Mouse (Mus musculus) right cerebral cortex, adult 18-20 months (tissue): ENCODE measurements around the gene Rab27a.

Source experiments
- DNase-seq: peaks from one replicate; pipeline ENCODE4 v3.0.0; 2022; ENCODE audit warnings: mixed read lengths

Gene Rab27a

DNA sequence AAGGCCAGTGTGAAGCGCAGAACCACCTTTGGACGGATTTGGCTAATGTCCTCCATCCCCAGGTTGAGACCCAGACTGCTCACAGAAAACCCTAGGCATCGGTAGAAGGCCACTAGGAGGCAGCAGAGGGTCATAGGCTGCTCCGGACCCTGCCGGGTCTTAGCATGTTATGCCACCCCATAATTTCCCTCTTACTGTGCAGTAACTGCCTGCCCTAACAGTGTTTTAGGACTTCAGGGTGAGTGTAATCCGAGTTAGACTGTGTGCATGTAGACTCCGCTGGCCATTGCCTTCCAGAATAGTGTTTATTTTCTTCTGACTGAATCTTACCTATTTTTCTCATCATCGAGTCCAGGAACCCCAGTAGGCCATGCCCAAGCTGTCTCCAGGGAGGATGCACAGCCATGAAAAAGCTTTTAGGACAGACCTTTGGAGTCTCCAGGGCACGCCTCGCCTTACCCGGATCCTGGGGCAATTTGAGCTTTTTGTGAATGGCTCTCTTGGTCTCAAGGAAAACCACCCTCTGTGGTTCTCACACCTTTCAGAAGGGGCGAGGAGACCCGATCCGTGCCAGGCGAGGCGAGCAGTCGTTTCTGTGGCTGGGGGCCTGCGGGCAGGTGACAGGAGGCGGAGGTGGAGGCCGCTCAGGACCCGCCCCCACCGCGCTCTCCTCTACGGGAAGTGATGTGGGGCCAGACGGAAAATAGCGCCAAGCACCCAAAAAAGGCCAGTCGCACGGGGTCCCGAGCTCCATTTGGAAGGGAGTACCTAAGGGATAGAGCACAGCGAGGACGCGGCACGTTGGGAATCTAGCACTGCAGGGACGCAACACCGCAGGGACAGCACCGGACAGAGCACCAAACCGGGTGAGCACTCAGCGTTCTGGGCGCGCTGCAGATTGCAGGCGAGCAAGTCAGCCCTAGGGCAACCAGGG, at the start of gene Rab27a:
Gene Rab27a, plus strand, starts transcription at position 709 of the 934 bp plus-strand sequence.
- DNase-seq: peak; percentile 79

DNA sequence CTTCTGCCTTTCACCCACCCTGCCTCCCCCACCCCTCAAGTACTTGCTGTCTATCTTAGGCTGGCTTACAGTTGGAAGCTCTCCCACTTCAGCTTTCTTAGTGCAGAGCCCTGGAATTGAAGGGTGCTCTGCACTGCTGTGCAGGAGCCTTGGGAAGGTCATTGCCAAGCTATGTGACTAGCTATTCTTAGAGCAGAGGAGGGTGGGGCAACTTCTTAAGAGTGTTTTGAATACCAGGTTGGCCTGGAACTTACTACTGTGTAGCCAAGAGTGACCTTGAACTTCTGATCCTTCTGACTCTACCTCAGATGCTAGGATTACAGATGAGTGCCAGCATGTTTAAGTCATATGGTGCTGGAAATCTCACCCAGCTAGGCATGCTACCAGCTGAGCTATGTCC, 48.5 kb upstream of the Rab27a start:
- no peak for DNase-seq

DNA sequence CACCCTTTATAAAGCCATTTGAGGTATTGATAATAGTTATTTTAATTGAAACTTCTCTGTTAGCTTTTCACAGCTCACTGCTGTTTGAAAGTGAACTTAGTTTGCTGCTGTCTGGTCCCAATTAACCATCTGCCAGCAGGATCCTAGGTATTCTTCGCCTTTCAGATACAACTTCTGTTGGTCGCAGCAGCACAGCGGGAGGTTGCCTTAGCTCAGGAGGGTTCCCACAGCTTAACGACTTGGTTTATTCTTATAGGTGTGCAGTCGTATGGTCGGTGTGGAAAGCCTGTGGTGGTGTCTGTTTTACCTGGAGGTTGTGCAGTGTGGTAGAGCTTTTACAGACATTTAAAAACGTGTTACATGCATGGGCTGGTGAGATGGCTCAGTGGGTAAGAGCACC, 47.8 kb upstream of the Rab27a start:
- DNase-seq: no peak

DNA sequence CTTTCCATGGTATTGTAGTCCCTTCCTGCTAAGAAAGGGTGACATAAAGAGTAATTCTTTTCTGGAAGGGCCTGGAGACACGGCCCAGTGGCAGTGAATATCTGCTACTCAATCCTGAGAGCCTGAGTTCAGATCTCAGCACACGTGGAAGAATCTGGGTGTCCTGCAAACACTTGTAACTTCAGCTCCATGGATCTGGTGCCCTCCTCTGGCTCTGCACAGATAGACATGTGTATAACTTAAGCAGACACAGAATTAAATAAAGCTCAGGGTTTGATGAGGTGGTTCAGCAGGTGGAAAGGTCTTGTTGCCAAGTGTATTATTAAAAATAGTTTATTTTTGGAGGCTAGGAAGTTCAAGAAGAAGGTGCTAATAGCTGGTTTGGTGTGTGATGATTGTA, 44.2 kb upstream of the Rab27a start:
- DNase-seq: no peak

DNA sequence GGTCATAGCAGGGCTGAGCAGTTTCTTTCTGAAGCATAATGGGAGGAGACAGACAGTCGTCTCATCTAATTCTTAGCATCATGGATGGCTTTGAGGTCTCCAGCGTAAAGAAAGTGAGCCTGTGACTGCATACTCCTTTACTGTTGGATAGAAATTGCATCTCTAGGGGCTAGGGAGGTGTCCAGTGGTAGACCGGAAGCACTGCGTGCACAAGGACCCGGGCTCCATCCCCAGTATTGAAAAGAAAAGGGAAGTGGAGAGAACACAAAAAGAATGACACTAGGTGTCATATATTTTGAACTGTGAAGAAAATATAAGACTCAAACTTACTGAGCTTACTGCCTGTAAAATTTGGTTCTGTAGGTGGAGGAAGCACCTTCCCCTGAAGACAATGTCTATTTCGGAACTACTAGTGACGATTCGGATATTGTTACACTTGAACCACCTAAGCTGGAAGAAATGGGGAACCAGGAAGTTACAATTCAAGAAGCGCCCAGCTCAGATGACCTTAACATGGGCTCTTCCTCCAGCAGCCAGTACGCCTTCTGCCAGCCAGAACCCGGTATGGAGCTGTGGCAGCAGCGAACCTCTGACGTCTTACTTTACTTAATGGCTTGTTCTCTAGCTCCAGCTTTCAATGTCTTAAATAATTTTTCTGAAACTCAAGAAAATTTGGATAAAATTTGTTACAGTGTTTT, 43.2 kb upstream of the Rab27a start:
- DNase-seq: no peak

DNA sequence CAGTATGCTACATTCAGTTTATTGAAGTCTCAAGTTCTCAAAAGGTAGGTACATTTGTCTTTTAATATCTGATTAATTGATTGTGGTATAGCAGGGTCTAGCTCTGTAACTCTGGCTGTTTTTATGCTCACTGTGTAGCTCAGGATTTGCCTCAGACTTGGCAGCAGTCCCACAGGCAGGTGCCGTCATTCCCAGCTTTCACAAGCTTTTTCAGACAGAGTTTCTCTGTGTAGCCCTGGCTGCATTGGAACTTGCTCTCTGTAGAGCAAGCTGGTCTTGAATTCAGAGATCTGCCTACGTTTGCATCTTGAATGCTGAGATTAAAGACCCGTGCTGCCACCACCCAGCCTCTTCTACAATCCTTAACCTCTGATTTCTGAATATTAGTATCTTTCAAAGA, 42.5 kb upstream of the Rab27a start:
- no peak for DNase-seq

DNA sequence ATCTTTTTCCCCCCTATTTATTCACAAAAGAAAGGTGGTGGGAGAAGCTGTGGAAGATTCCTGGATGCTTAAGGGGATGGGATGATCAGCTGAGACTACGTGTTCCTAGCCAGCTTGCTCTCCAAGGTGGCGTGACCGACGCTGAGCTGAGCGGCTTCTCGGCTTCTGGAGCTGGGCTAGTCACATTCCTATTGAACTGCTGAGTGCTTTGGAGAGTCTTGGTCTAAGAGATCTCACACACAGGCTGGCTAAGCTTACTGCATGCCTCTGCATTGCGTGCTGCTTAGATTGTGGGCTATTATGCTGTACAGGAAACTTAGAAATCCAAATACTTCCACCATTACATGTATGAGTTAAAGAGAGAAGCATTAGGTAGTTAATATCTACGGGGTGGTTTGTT, 40.6 kb upstream of the Rab27a start:
- no peak for DNase-seq

DNA sequence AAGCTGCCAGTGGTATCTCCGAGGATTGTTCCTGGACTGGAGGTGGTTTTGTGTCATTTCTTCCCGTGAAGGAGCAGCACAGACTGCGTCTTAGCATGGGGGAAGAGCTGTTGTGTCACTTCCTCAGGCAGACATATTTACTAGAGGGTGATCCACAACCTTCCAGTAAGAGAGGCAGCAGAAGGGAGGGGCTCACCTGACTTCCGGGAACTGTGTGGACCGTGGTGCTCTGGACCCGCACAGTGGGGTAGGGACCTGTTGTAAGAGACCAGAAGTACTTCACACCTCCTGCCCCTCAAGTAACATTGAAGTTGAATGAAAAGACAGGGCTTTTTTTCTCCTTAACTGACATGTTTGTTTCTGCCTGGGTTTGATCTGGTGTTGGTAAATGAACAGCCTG, 39.5 kb upstream of the Rab27a start:
- DNase-seq: no peak

DNA sequence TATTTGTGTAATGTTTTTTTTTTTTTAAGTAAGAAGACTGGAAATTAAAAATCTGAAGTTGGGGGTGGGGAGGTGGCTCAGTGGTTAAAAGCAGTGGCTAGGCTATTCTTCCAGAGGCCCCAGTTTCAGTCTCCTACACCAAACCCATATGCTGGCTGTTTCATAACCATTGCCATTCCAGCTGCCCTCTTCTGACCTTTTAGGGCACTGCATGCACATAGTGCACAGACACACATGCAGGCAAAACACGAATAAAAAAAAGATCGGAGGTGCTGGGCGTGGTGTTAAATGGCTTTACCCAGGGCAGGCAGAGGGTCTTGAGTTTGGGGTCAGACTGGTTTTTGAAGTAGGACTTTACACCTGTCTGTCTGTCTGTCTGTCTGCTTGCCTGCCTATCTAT, 38.5 kb upstream of the Rab27a start:
- DNase-seq: no peak

DNA sequence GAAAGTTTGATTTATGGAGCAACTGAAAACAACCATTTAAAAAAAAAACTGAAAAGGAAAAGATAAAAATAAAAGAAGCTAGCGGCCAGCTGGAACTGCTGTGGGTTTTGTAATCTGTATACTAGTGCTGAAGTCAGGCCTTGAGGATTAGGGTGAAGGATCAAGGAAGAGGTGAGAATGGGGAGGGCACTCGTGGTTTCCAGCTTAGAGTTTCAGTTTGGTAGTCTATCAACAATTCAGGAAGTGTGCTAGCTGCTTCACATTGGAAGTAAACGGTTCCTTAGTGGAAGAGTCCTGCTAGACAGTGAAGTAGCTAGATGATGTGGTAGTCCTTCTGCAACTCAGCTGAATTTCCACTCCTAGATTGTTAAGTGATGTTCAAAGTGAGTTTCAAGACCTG, 36.3 kb upstream of the Rab27a start:
- DNase-seq: no peak

DNA sequence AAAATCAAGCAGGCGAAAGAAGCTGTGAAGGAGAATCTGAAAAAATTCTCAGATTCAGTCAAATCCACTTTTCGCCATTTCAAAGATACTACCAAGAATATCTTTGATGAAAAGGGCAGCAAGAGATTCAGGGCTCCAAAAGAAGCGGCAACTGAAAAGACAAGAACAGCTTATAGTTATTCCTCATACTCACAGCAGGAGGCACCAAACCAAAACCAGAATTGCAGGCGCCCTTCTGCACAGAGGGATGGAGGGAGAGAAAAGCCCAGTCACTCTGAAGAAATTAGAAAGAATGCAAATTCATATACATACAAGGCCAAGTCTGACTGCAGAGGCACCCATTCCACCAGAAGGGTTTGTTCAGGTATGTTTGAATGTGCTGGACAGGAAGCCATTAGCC, 32.0 kb upstream of the Rab27a start:
- no peak for DNase-seq

DNA sequence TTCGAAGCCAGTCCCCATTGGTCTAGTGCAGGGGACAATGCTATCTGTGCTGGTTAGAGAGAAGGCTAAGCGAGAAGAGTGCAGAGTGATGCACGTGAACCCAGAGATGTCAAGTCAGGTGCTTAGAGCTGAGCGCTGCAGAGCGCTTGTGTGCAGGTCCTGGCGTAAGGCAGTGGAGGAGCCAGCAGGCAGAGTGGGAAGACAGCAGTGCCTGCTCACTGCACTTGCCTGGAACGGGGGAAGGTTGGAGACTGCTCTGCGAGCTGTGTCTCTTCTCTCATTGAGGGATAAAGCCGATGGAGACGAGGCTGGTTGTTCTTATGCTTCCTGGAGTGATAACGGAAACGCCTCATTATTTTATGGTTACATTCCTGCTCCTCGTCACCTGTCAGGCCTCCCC, 29.9 kb upstream of the Rab27a start:
- peak; percentile 40 for DNase-seq

DNA sequence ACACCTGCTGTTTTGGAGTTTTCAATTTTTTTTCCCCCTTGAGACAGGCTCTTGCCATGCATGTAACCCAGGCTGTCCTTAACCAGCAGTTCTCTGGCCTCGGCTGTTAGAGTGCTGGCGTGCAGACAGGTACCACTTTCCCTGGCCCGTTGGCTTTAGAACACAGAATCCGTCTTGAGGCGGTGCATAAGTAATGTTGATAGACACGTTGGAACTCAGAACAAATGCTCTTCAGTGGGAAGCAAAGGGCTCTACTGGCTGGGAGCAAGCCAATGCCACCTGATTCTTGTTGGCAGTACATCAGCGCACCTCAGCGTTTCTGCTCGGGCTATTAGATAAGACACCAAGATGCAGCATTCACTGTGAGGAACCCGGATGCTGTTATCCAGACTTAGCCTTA, 24.8 kb upstream of the Rab27a start:
- no peak for DNase-seq

DNA sequence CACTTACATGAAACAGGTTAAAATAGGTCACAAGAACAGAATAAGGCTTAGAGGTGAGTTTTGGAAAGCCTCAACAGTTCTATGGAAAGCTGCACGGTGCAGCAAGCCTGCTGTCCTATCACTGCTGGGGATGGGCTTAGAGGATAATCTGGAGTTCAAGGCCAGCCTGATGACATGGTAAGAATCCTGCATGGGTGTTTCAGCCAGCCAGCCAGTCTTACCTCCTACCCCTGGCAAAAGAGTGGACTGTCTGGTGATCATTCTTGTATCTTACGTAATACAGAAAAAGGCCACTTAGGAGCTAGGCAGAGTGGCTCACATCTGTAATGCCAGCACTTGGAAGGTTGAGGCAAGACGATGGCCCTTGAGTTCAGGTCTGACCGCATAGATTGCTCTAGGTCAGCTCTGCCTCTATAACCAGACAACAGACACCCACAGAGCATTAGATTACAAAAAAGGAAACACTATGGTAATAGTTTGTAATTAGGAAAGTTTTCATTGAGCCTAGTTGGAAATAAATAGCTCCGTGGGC, 24.0 kb upstream of the Rab27a start:
- no peak for DNase-seq

DNA sequence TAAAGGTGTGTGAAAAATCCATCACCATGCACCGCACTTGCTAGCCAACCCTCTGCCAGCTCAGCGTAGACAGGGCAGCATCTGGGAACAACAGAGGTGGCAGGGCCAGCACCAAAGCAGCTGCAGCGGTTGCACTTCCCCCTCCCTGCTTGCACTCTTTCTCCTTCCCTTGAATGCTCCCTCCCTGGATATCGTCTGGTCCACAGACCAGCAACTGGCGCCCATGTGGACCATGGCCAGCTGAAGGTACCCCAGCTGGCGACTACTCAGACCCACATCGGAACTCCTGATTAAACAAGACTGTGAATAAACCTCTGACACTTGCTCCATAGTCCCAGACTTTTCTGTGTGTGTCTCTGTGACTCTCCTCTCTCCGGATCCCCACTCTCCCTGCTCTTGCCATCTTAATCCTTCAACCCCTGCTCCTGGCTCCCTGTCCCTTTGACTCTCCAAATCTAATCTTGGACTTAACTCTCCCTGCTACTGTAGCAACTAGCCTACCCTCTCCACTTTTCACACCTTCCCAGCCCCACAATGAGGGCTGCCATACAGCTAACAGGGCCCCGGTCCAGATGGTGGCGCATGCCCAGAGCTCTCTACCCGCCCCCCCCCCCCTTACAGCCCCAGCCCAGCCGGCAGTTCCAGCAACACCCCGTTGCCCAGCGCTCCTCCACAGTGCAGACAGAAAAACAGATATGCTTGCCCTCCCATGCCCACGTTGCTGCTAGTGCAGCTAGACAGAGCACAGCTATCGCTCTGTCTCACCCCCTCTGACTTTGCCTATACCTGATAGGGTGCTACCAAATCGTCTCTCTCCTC, 18.6 kb upstream of the Rab27a start:
- DNase-seq: peak; percentile 39

DNA sequence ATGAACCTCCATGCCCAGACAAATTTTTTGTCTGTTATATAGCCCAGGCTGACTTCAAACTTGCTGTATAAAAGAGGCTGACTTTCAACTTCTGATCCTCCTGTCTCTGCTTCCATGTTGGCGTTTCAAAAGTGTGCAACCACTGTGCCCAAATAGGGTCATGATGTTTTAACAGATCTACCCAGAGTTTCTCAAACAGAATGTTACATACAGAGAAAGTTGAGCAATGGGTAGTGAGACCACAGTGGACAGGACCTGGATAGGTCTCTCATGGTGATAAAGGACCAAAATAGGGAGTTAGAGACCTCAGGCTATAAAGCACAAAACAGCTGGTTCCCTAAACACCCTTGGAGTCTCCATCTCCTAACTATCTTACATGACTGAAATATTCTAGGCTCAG, 14.2 kb upstream of the Rab27a start:
- DNase-seq: no peak

DNA sequence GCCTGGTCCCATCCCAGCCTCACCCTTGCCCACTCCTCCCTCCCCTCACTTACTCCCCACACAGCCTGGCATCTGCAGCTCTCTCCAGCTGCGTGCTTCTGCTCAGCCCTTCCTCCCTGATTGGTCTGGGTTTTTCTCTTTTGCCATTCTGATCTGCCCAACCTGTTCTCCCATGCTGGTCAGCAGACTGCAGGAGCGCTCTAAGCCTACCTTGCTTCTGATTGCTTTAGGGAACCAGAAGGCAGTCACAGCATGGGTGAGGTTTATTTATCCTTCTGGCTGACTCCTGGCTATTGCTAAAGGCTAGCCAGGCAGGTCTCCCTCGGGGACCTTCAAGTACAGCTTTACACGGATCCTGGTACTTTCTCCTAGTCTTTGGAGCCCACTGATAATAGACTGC, 13.2 kb upstream of the Rab27a start:
- no peak for DNase-seq

DNA sequence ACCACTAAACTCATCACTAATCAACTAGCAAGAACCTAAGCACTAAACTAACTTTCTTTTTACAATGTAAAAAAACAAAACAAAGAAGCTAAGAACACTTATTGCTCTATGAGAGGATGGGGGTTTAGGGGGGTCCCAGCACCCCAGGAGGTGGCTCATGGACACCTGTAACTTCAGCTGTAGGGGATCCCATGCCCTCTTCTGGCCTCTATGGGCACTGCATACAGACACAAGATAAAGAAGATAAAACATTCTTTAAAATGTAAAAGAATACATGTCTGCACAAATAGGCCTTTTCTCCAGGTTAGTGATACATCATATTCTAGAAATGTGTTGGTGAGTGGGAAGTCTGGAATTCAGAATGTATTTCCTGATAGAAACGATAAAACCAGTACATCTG, 11.2 kb upstream of the Rab27a start:
- DNase-seq: no peak

DNA sequence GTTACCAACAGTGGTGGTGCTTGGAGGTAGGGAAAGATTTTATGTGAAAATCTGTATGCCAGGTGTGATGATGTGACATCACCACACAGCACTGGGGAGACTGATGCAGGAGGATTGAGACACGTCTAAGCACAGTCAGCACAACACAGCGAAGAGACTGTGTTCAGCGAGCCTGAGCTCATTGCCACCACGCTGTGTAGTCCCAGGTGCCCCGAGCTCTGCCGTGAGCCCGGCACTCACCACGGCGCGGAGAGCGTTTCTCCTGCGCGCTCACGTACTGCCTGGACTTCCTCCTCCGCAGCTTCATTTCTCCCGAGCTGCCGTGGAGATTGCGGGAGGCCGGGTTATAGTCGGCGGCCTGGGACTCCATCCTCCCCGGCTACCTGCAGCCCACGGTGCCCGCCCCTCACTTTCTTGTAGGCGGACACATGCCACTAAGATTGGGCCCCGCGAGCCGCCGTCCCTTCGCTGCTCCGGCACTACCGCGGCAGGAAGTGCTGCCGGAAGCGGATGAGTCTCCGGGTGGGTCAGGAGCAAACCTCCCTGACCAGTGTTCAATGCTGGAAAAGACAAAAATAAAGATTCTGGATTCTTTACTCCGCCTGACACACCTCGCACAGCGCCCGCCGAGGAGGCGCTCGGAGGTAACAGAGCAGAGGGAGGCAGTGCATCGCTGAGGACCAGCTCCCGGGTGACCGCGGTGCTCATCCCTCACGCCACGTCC, 5.3 kb upstream of the Rab27a start:
- DNase-seq: peak; percentile 97

DNA sequence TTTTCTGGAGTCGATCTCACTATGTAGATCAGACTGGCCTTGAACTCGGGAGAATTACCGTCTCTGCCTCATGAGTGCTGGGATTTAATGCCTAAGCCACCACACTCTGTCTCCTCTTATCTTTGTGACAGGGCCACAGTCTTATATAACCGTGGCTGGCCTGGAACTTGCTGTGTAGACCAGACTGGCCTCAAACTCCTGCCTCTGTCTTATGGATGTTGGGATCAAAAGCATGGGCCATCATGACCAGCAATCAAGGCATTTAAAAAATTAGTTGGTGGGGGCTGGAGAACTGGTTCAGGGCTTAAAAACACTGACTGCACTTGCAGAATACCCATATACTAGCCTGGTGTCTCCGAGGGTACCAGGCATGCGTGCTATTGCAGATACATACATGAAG, 4.6 kb upstream of the Rab27a start, which contains the start of gene Pigb:
Gene Pigb, minus strand, starts transcription at position 299 of the 400 bp plus-strand sequence.
- DNase-seq: no peak

DNA sequence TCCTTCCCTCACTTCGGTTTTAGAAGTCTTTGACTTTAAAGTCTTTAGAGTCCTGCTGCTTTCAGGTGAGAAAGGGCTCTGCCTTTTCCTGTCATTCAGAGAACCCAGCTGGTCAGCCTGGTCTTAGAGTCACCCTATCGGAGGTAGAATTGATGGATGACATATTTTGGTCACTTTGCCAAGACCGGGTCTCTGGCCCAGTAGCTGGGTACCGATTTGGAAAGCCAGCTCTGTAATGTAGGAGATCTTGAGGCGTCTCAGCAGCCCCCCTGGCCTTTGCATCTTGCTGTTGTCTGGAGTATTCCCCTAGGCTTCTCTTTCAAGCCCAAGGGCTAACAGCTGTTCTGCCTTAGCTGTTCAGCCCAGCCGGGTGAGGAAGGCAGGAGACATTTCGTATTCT, 550 bp downstream of the Rab27a start:
- DNase-seq: no peak

DNA sequence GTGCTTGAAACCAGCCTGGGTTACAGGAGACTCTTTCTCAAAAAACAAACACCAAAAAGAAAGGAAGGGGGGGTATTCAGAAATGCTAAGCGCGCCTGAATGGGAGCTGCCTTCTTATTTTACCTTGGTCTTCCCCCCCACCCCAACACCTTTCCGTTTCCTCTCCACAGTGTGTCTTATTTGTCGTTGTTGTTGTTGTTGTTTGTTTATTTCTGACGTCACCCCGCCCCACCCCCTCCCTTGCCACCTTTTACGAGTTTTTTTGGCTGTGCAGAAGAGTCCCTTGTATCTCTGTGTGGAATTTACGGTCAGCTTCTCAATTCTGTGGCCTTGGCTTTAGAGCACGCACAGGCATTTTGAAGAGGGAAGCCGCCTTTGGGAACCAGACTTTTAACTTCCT, 1.1 kb downstream of the Rab27a start:
- DNase-seq: no peak
